Mouse (Mus musculus): ENCODE data around the gene Dusp2. TPM values are rescaled to one million over a fixed set of nuclear protein-coding genes. Genes with fewer than 3 reads are reported as not detected.
A peak's percentile ranks its signal among the peaks of the same experiment; 100 is the strongest.

Gene Dusp2
- total RNA-seq, 2 experiments from 2014 or later = 2.0 to 3.9 TPM

DNA sequence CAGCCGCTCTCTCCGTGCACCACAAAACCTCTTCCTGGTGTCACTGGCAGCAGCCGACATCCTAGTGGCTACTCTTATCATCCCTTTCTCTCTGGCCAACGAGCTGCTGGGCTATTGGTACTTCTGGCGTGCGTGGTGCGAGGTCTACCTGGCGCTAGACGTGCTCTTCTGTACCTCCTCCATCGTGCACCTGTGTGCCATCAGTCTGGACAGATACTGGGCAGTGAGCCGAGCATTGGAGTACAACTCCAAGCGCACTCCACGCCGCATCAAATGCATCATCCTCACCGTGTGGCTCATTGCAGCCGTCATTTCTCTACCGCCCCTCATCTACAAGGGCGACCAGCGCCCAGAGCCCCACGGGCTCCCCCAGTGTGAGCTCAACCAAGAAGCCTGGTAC lies 27.7 kb downstream of the Dusp2 start:
- DNase-seq (ENCODE audit: low spot score in 2 of 2) = no peak

- DNase-seq (ENCODE audit: low spot score in 2 of 2) = no peak
These were observed 28.5 kb downstream of the Dusp2 start for GRCm38 (mm10) chr2:127364452-127364851.

GRCm38 (mm10) chr2:127367126-127367820 lies 31.3 kb downstream of the Dusp2 start:
- no peak for DNase-seq (ENCODE audit: low spot score in 2 of 2)

GRCm38 (mm10) chr2:127369703-127370376 lies 33.9 kb downstream of the Dusp2 start:
- DNase-seq (ENCODE audit: low spot score in 2 of 2) = no peak

DNA sequence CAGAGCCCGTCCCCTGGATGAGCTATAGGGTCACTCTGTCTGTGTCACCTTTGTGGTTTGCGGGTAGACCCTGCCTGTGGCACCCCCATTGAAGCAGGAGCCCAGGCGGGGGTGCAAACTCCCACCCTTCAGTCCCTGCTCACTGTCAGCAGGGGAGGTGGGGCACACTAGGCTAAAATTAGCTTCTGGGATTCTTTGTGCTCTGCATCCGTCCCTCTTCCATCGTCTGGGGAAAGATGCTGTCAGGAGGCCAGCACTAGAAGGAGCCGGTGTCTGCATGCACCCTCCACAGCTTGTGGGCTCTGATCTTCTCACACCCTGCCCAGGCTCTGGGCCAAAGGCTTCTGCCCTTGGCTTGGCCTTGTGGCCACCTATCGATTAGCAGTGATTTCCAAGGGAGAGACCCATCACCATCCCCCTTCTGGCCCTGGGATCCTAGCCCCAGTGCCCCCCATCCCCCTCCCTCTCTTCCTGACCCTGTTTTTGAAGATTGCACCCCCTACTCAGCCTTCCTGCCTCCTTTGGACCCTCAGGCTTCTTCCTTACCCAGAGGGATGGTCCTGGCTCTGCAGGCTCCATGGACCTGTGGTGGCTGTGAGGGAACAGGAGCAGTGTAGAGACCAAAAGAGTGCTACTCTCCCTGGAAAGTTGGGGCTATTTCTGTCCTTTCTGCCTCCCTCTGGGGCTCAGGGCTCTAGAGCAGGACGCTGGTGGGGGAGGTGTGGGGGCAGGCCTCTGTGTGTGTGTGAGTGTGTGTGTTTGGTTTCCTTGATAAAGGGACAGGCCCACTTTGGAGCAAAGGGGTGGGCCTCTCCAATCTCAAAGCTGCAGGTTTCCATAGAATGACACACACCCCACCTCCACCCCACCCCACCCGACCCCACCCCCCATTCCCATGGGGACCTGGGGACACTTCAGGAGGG lies 34.9 kb downstream of the Dusp2 start:
- no peak for DNase-seq (ENCODE audit: low spot score in 2 of 2)

GRCm38 (mm10) chr2:127371484-127371861 lies 35.5 kb downstream of the Dusp2 start:
- DNase-seq (ENCODE audit: low spot score in 2 of 2) = no peak

- DNase-seq (ENCODE audit: low spot score in 2 of 2) = no peak
These were observed 36.1 kb downstream of the Dusp2 start for GRCm38 (mm10) chr2:127372082-127372481.

DNA sequence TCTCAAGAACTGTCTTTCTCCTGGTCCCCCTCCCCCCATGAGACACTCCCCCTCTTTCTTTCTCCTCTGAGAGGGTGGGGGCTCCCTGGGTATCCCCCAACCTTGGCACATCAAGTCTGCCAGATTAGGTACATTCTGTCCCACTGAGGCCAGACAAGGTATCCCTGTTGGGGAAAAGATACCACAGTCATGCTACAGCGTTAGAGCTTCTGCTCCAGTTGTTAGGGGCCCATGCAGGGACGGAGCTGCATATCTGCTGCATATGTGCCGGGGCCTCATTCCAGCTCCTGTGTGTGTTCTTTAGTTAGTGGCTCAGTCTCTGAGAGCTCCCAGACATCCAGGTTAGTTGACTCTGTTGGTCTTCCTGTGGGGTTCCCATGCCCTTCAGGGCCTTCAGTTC lies 38.2 kb downstream of the Dusp2 start:
- DNase-seq (ENCODE audit: low spot score in 2 of 2) = no peak

- no peak for DNase-seq (ENCODE audit: low spot score in 2 of 2)
These were observed 39.1 kb downstream of the Dusp2 start for GRCm38 (mm10) chr2:127375087-127375486.

DNA sequence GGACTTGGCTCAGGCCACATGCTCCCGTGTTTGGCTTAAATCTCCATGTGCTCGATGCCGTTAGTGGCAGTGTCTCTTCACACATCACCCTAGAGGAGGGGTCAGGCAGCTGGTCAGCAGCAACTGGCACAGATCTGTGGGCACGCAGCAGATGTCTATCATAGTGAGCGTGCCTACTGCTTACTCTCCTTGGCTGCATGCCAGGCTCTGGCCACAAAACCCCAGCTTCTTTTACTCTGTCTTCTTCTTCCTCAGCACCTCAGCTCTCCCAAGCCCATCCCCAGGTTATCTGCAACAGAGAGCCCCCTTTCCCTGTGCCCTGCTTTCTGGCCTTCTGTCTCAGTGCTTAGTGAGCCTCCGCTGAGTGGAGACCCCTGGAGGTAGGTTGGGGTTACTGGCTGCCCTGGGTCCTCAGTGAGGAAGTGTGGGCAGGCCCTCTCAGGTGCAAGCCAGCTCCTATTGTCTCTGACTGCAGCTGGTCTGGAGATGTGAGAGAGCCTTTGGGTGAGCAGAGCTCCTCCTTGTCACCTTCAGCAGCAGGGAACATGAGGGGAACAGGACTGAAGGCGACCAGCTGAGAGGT lies 39.9 kb downstream of the Dusp2 start:
- no peak for DNase-seq (ENCODE audit: low spot score in 2 of 2)

DNA sequence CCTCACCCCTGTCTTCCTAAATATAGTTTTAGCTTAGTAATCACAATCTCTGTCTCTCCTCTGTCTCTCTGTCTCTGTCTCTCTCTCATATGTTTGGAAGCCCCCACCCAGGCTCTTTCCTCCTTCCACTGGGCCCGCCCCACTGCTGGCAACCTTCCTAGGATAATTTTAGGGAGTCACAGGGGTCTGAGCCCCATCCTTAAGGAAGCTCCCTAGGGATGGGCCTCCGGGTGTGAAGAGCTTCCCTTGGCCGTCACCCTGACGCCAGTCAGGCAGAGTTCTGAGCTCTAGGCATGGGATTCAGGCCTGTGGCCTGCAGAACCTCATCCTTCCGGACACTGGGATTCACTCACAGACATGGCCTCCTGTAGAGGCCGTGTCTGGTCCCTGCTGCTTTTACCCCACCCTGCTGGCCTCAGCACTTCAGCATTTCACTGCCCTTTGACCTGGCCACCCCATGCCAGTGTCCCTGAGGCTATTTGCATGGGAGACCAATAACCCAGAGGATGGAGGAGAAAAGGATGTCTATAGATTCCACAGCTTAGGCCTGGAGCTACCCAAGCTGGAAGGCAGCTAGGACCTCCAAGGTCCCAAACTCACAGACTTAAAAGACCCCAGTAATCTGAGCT lies 40.6 kb downstream of the Dusp2 start:
- no peak for DNase-seq (ENCODE audit: low spot score in 2 of 2)

DNA sequence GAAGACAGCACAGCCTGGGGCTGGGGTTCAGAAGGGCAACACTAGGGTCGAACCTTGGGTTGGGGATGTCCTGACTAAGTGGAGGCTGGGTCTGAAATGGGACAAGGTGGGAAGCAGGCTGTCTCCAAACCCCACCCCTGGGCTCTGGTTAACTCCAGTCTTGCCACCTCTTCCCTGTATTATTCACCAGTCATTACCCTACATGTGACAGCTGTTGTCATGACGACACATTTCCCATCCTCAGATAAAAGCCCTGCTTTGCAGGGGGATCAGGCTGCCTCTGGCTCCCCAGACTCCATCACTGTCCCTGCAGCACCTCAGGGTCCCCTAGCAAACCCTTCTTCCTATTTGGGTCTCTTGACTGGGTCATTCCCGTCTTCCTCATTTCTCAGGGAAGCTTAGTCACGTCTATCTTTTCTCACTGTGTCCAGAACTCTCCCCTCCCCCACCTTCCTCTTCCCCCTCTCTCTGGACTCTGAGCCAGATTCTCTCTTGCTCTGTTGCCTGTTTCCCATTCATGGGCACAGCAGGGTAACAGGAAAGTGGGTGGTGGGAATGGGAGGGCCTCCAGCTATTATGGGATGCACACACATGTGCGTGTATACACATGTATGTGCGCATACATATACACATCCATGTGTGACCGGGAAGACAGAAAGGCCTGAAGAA lies 42.1 kb downstream of the Dusp2 start:
- DNase-seq (ENCODE audit: low spot score in 2 of 2) = peak in 1 of 2 experiments; percentile 12

- DNase-seq (ENCODE audit: low spot score in 2 of 2) = no peak
These were observed 42.6 kb downstream of the Dusp2 start for GRCm38 (mm10) chr2:127378611-127378990.

- DNase-seq (ENCODE audit: low spot score in 2 of 2) = no peak
These were observed 43.3 kb downstream of the Dusp2 start for GRCm38 (mm10) chr2:127379250-127379649.

GRCm38 (mm10) chr2:127383881-127384280 lies 47.9 kb downstream of the Dusp2 start:
- DNase-seq (ENCODE audit: low spot score in 2 of 2) = no peak

GRCm38 (mm10) chr2:127387521-127387920 lies 51.6 kb downstream of the Dusp2 start:
- DNase-seq (ENCODE audit: low spot score in 2 of 2) = no peak

Measured in layer of hippocampus, postnatal 14 days (tissue).